Mouse (Mus musculus): ENCODE measurements around the gene Fgf4. TPM values are rescaled to one million over a fixed set of nuclear protein-coding genes. Genes with fewer than 3 reads are reported as not detected.
A peak's percentile ranks its signal among the peaks of the same experiment; 100 is the strongest.

Fgf4 gene
- polyA plus RNA-seq, 1 experiment from 2014 or later: not detected

- no peak for ATAC-seq (ENCODE audit: low FRiP score, low TSS enrichment)
- peaks cover 11% of the 10 kb centered on the region; the same call in 1 of the 2 replicates for H3K4me1 ChIP-seq (ENCODE audit: control insufficient read depth, insufficient read depth, low read length)
- H3K36me3 ChIP-seq (ENCODE audit: control insufficient read depth, insufficient read depth, low read length): no peaks in the 10 kb centered on the region
- under 1% methylated on average over 28 of the region's 28 CpGs for WGBS
- H3K4me3 ChIP-seq (replicated peaks; ENCODE audit: low read depth, low read length): peak overlapping the region; percentile 18
- H3K9ac ChIP-seq (replicated peaks; ENCODE audit: low read length): no peak overlapping the region
- no peaks in the 10 kb centered on the region for H3K9me3 ChIP-seq (ENCODE audit: control insufficient read depth, low read length)
- H3K4me2 ChIP-seq (ENCODE audit: low read length): peak overlapping the region; percentile 31
- peaks cover 64% of the 10 kb centered on the region for H3K27me3 ChIP-seq (ENCODE audit: control insufficient read depth, insufficient read depth, low read length)
- H3K27ac ChIP-seq (replicated peaks; ENCODE audit: low read depth, low read length): no peak overlapping the region
- peak; percentile 5 for DNase-seq
Observed at GRCm38 (mm10) chr7:144861769-144862070, 14.6 kb downstream of the Fgf4 start.

DNA sequence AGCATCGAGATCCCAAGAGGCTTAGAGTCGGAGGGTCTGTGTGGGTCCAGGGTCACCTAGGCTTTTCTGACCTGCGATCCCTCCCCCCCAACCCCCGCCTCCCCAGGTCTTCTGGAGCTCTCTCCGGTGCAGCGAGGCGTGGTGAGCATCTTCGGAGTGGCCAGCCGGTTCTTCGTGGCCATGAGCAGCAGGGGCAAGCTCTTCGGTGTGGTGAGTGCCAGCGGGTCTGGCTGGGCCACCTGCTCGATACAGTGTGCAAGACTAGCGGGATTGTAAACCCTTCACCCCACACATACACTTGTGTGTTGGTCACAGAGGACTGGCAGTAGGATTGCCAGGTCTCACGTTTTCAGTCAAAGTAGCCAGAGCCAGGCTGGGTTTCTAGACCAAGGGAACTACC lies 15.0 kb downstream of the Fgf4 start:
- Histone ChIP-seq H3K4me1 (ENCODE audit: control insufficient read depth, insufficient read depth, low read length) (peaks cover 11% of the 10 kb centered on the region; the same call in 1 of the 2 replicates), H3K4me2 (ENCODE audit: low read length) (peak overlapping the region; percentile 31), H3K9me3 (ENCODE audit: control insufficient read depth, low read length) (no peaks in the 10 kb centered on the region), H3K4me3 (replicated peaks; ENCODE audit: low read depth, low read length) (no peak overlapping the region; the same call in 1 of the 2 replicates), H3K9ac (replicated peaks; ENCODE audit: low read length) (no peak overlapping the region), H3K27ac (replicated peaks; ENCODE audit: low read depth, low read length) (no peak overlapping the region), H3K27me3 (ENCODE audit: control insufficient read depth, insufficient read depth, low read length) (peaks cover 64% of the 10 kb centered on the region), H3K36me3 (ENCODE audit: control insufficient read depth, insufficient read depth, low read length) (no peaks in the 10 kb centered on the region)
- peak; percentile 14 for DNase-seq
- WGBS: under 1% methylated on average over 15 of the region's 15 CpGs
- ATAC-seq (ENCODE audit: low FRiP score, low TSS enrichment): no peak

DNA sequence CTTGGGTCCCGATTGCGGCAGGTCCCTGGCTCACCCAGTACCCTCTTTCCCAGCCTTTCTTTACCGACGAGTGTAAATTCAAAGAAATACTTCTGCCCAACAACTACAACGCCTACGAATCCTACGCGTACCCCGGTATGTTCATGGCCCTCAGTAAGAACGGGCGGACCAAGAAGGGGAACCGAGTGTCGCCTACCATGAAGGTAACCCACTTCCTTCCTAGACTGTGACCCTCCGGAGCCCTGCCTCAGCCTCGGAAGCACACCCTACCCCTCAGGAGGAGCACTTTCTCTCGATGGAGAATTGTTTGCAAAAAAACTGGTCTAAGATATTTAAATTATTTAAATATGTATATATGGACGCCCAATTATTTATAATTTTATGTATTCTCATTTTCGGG lies 15.5 kb downstream of the Fgf4 start:
- ATAC-seq (ENCODE audit: low FRiP score, low TSS enrichment): no peak
- peaks cover 11% of the 10 kb centered on the region; the same call in 1 of the 2 replicates for H3K4me1 ChIP-seq (ENCODE audit: control insufficient read depth, insufficient read depth, low read length)
- no peak overlapping the region for H3K4me3 ChIP-seq (replicated peaks; ENCODE audit: low read depth, low read length)
- DNase-seq: no peak
- 3% methylated on average over 18 of the region's 18 CpGs for WGBS
- no peaks in the 10 kb centered on the region for H3K36me3 ChIP-seq (ENCODE audit: control insufficient read depth, insufficient read depth, low read length)
- peaks cover 64% of the 10 kb centered on the region for H3K27me3 ChIP-seq (ENCODE audit: control insufficient read depth, insufficient read depth, low read length)
- H3K4me2 ChIP-seq (ENCODE audit: low read length): no peak overlapping the region
- H3K27ac ChIP-seq (replicated peaks; ENCODE audit: low read depth, low read length): no peak overlapping the region
- no peaks in the 10 kb centered on the region for H3K9me3 ChIP-seq (ENCODE audit: control insufficient read depth, low read length)
- H3K9ac ChIP-seq (replicated peaks; ENCODE audit: low read length): no peak overlapping the region

GRCm38 (mm10) chr7:144863196-144863595 lies 16.0 kb downstream of the Fgf4 start:
- H3K9me3 ChIP-seq (ENCODE audit: control insufficient read depth, low read length): no peaks in the 10 kb centered on the region
- no peaks in the 10 kb centered on the region for H3K36me3 ChIP-seq (ENCODE audit: control insufficient read depth, insufficient read depth, low read length)
- H3K4me3 ChIP-seq (replicated peaks; ENCODE audit: low read depth, low read length): no peak overlapping the region
- peaks cover 11% of the 10 kb centered on the region; the same call in 1 of the 2 replicates for H3K4me1 ChIP-seq (ENCODE audit: control insufficient read depth, insufficient read depth, low read length)
- peaks cover 64% of the 10 kb centered on the region for H3K27me3 ChIP-seq (ENCODE audit: control insufficient read depth, insufficient read depth, low read length)
- no peak overlapping the region for H3K4me2 ChIP-seq (ENCODE audit: low read length)
- no peak overlapping the region for H3K9ac ChIP-seq (replicated peaks; ENCODE audit: low read length)
- no peak for DNase-seq
- ATAC-seq (ENCODE audit: low FRiP score, low TSS enrichment): no peak
- no peak overlapping the region for H3K27ac ChIP-seq (replicated peaks; ENCODE audit: low read depth, low read length)
- WGBS: 4% methylated on average over 11 of the region's 11 CpGs

DNA sequence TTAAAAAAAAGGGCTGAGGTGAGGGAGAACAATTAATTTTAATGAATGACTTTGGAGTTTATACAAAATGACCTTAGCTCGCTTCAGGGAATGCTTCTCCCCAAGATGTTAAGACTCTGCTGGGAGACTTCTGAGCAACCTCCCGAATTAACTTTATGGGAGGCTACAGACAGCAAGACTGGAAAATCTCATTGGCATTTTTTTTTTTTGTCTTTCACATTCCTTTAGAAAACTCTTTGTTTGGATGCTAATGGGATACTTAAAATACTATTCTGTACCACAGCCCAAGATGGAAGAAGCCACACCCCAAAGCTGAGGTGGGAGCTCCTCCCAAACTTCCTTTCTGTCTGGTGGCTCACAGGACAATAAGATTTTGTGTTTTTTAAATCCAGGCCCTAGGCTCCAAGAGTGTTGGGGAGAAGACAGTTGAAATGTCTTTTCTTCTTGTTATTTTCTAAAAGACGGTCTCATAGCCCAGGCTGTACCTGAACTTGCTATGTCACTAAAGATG lies 17.0 kb downstream of the Fgf4 start:
- WGBS: 46% methylated on average over 3 of the region's 3 CpGs
- Histone ChIP-seq H3K36me3 (ENCODE audit: control insufficient read depth, insufficient read depth, low read length) (no peaks in the 10 kb centered on the region), H3K9ac (replicated peaks; ENCODE audit: low read length) (no peak overlapping the region), H3K9me3 (ENCODE audit: control insufficient read depth, low read length) (no peaks in the 10 kb centered on the region), H3K27me3 (ENCODE audit: control insufficient read depth, insufficient read depth, low read length) (peaks cover 64% of the 10 kb centered on the region), H3K4me3 (replicated peaks; ENCODE audit: low read depth, low read length) (no peak overlapping the region), H3K4me2 (ENCODE audit: low read length) (no peak overlapping the region), H3K27ac (replicated peaks; ENCODE audit: low read depth, low read length) (no peak overlapping the region), H3K4me1 (ENCODE audit: control insufficient read depth, insufficient read depth, low read length) (peaks cover 11% of the 10 kb centered on the region; the same call in 1 of the 2 replicates)
- DNase-seq: no peak
- ATAC-seq (ENCODE audit: low FRiP score, low TSS enrichment): no peak

DNA sequence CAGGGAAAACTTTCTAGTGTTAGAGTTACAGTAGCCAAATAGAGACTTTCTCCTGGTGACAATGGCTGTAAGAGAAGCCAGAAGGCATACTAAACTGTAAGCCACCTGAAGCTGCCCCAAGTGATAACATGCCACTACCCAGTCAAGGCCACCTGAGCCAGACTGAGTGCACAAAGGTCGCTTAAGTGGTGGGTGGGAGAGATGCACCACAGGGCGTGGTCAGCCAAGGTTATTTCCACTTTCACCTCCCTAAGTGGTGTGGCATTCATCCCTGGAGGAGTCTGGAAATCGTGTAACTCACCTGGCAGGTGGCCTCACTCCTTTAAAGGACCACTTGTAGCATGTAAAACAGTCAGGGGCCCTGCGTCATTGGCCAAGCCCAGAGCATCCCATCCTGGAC lies 20.0 kb downstream of the Fgf4 start:
- 70% methylated on average over 4 of the region's 4 CpGs for WGBS

DNA sequence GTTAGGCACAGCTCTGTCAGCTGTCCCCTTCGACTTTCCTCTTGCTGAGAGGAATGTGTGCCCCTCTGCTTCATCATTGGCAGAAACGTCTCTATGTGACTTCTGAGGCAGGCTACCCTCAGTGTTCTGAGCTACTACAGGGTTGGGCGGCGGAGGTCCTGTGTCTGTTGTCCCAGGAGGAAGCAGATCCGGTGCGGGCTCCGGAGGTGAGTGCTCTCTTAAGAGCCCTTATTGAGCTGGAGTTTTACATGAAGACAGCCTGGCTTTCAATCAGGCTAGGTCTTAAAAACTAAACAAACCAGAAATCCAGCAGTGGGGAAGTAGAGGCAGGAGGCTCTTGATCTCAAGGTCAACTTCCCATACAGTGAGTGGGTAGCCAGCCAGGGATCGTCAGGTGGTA lies 20.4 kb downstream of the Fgf4 start:
- 84% methylated on average over 8 of the region's 8 CpGs for WGBS
- DNase-seq (no peak), ATAC-seq (ENCODE audit: low FRiP score, low TSS enrichment) (no peak)
- Histone ChIP-seq H3K4me3 (replicated peaks; ENCODE audit: low read depth, low read length) (no peak overlapping the region), H3K4me2 (ENCODE audit: low read length) (no peak overlapping the region), H3K9ac (replicated peaks; ENCODE audit: low read length) (no peak overlapping the region), H3K9me3 (ENCODE audit: control insufficient read depth, low read length) (no peaks in the 10 kb centered on the region), H3K4me1 (ENCODE audit: control insufficient read depth, insufficient read depth, low read length) (no peaks in the 10 kb centered on the region), H3K27ac (replicated peaks; ENCODE audit: low read depth, low read length) (no peak overlapping the region), H3K27me3 (ENCODE audit: control insufficient read depth, insufficient read depth, low read length) (peaks cover 30% of the 10 kb centered on the region), H3K36me3 (ENCODE audit: control insufficient read depth, insufficient read depth, low read length) (no peaks in the 10 kb centered on the region)

More for the DNA sequence above, 20.0 kb downstream of the Fgf4 start:
- no peak overlapping the region for H3K9ac ChIP-seq (replicated peaks; ENCODE audit: low read length)
- no peak overlapping the region for H3K4me3 ChIP-seq (replicated peaks; ENCODE audit: low read depth, low read length)
- H3K4me2 ChIP-seq (ENCODE audit: low read length): no peak overlapping the region
- no peaks in the 10 kb centered on the region for H3K36me3 ChIP-seq (ENCODE audit: control insufficient read depth, insufficient read depth, low read length)
- DNase-seq: no peak
- no peak overlapping the region for H3K27ac ChIP-seq (replicated peaks; ENCODE audit: low read depth, low read length)
- no peaks in the 10 kb centered on the region for H3K9me3 ChIP-seq (ENCODE audit: control insufficient read depth, low read length)
- no peaks in the 10 kb centered on the region for H3K4me1 ChIP-seq (ENCODE audit: control insufficient read depth, insufficient read depth, low read length)
- ATAC-seq (ENCODE audit: low FRiP score, low TSS enrichment): no peak
- H3K27me3 ChIP-seq (ENCODE audit: control insufficient read depth, insufficient read depth, low read length): peaks cover 34% of the 10 kb centered on the region

DNA sequence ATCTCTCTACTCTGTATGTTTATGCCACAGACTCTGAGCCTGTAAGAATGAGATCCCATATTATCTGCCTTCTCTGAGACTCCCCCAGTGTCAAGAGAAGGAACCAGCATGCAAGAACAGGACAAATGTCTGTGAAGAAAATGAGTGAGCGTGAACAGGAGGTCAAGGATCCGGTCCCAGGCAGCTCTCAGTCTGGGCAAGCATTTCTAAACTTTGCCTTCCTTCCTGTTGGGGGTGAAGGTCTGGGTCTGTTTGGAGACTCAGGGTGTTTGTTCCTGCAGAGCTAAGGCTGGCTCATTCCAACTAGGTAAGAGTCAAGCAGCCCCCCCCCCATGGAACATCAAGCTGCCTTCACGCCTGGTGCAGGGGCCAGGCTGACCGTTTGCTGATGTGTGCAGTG lies 25.3 kb downstream of the Fgf4 start:
- Histone ChIP-seq H3K9me3 (ENCODE audit: control insufficient read depth, low read length) (no peaks in the 10 kb centered on the region), H3K4me1 (ENCODE audit: control insufficient read depth, insufficient read depth, low read length) (no peaks in the 10 kb centered on the region), H3K4me2 (ENCODE audit: low read length) (no peak overlapping the region), H3K36me3 (ENCODE audit: control insufficient read depth, insufficient read depth, low read length) (no peaks in the 10 kb centered on the region), H3K9ac (replicated peaks; ENCODE audit: low read length) (no peak overlapping the region), H3K27me3 (ENCODE audit: control insufficient read depth, insufficient read depth, low read length) (no peaks in the 10 kb centered on the region), H3K27ac (replicated peaks; ENCODE audit: low read depth, low read length) (no peak overlapping the region), H3K4me3 (replicated peaks; ENCODE audit: low read depth, low read length) (no peak overlapping the region)
- WGBS: 65% methylated on average over 4 of the region's 4 CpGs
- no peak for DNase-seq
- no peak for ATAC-seq (ENCODE audit: low FRiP score, low TSS enrichment)

- Histone ChIP-seq H3K27ac (replicated peaks; ENCODE audit: low read depth, low read length) (no peak overlapping the region), H3K9me3 (ENCODE audit: control insufficient read depth, low read length) (no peaks in the 10 kb centered on the region), H3K4me1 (ENCODE audit: control insufficient read depth, insufficient read depth, low read length) (no peaks in the 10 kb centered on the region), H3K9ac (replicated peaks; ENCODE audit: low read length) (no peak overlapping the region), H3K4me2 (ENCODE audit: low read length) (no peak overlapping the region), H3K27me3 (ENCODE audit: control insufficient read depth, insufficient read depth, low read length) (no peaks in the 10 kb centered on the region), H3K4me3 (replicated peaks; ENCODE audit: low read depth, low read length) (no peak overlapping the region), H3K36me3 (ENCODE audit: control insufficient read depth, insufficient read depth, low read length) (no peaks in the 10 kb centered on the region)
- 65% methylated on average over 4 of the region's 4 CpGs for WGBS
- ATAC-seq (ENCODE audit: low FRiP score, low TSS enrichment) (no peak), DNase-seq (no peak)
Observed at GRCm38 (mm10) chr7:144873160-144873559, 26.0 kb downstream of the Fgf4 start.

Measured in midbrain, embryonic 14.5 days (tissue).